Mouse (Mus musculus): Measurements from ENCODE around the gene Cfap77. TPM values are rescaled to one million over a fixed set of nuclear protein-coding genes. Genes with fewer than 3 reads are reported as not detected.

The Cfap77 gene
- total RNA-seq, 2 experiments from 2014 or later = 2.2 to 2.4 TPM

DNA sequence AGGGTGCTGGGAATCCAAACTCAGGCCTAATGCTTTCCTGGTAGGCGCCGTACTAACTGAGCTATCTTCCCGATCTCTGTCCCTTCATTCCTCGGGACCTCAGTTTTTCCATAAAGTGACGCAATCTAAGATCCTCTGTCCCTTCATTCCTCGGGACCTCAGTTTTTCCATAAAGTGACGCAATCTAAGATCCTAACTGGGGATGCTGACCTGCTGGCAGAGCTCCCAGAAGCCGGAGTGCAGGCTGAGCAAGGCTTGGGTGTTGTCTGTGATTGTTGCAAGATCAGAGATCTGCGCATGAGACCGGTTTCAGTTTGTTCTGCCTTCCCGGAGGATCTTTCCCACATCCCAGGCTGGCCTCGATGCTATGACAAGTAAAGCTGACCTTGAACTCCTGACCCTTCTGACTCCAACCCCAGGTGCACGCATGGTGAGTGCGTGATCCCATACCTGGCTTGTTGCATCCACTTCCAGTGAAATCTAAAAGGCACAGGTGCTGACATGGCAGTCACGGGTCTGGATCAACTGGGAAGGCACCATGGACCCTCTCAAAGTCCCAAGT is 93.8 kb downstream of the Cfap77 start:
- no peak for ATAC-seq (replicated peaks; ENCODE audit: low FRiP score, low TSS enrichment, poor library complexity, severe bottlenecking)

DNA sequence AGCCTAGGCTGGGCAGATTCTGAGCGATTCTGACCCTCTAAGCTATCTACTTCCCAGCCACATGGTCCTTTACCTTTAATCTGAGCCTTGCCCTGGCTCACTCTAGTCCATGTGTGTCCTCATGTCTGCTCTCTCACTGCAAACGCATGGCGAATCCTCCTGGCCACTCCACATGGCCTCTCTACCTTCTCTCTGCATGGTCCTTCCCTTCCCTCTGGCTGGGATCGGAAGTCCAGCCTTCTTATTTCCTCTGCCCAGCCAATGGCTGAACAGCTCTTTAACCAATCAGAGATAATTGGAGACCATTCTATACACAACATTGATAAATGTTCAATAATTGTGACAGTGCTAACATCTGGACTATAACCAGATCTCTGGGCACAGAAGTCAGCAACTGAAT is 98.0 kb downstream of the Cfap77 start:
- no peak for ATAC-seq (replicated peaks; ENCODE audit: low FRiP score, low TSS enrichment, poor library complexity, severe bottlenecking)

DNA sequence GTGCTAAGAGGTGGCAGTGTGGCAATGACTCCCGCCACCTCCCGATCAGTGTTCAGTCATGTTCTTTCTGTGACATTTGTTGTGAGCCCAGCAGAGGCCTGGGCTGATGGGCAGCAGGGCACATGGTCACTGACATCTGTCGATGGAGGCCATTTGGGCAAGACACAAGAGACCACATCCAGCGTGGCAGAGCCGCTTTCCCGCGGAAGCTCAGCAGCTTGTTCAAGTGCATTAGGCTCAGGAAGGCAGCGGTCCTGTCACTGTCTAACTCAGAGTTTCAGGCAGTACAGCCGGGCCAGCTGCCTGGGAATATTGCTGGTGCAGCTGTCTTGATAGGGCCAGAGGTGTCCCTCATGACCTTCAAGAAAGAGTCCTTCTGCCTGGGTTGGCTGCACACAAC is 100.3 kb downstream of the Cfap77 start:
- ATAC-seq (replicated peaks; ENCODE audit: low FRiP score, low TSS enrichment, poor library complexity, severe bottlenecking) = no peak

DNA sequence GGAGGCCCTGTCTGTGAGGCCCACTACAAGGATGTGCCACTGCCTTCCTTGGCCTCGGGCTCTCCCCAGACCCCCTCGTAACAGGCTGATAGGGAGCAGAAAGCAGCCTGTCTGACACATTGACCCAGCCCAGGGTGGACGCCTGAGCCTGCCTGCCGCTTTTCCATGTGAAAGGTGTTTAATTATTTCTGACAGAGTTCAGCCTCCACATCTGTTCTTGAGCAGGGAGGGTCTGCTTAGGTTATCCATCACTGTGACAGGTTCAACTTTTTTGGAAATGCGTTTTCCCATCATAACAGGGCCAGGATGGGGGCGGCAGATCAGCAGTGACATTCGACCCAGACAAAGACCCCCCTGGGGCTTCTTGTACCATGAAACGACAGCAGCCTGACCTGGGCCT is 101.9 kb downstream of the Cfap77 start:
- ATAC-seq (replicated peaks; ENCODE audit: low FRiP score, low TSS enrichment, poor library complexity, severe bottlenecking) = no peak

DNA sequence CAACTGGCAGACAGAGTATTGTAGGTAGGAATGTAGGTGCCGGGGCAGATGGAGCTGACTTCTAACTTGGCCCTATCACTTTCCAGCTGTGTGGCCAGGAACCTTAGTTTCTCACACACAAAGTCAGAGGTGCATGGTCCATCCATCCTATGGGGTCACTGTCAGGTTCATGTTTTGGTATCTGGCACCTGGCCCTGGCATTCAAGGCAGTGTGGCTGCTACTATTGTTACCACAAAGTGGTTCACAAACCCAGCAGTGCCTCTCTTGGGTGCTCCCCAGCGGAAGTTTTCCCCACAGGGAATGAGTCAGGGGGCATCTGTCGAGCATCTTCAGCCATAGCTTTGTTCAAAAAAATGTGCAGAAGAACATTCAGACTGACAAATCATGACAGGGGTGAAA is 108.6 kb downstream of the Cfap77 start:
- no peak for ATAC-seq (replicated peaks; ENCODE audit: low FRiP score, low TSS enrichment, poor library complexity, severe bottlenecking)

DNA sequence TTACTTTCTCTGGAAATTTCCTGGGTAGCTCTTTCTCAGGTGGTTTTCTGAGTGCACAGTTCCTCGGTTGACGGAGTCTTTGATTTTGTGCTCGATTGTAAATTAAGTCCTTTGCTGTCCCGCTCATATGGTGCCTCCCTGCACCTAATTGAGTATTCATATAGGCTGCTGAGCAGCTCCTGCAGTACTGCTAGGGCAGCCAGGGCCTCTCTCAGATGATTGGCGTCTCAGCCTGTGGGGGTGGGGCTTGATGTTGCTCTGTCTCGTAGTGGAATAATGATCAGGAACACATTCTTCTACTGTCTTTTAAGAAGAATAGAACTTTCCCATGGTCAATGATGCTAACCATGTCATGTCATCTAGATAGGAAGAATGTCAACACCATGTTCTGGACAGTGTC is 109.5 kb downstream of the Cfap77 start:
- no peak for ATAC-seq (replicated peaks; ENCODE audit: low FRiP score, low TSS enrichment, poor library complexity, severe bottlenecking)

DNA sequence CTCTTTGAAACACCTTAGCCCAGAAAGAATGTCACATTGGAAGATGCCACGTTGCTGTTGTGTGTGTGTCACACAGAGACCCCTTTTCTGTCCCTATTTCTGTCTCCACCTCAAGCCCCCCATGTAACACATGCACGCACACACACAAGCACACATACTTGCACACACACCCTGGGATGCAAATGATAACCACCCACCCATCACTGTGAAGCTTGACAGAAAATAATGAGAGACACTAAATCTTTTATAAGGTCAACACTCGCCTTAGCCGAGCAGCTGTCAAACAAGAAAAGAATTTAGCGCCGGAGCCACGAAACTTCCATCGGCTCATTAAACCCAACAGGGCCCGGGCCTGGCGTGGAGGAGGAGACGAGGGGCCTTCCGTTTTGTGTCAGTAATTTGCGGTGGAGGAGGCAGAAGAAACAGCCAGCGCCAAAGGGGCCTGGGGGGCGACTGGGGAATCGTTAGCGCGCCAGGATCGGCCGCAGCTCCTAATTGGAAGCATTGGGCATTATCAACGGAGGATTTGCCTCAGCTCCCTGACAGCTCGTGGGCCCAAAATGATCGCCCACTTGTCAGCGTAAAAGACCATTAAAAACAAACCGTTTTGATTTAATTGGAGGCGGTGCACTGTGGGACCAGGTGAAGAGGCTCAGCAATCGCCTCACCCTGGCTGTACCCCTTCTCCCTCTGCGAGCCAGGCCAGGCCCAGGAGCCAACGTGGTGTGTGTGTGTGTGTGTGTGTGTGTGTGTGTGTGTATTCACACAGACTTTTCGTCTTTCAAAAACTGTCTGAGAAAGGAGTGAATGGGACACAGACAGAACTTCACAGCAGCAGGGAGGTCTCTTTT is 111.0 kb downstream of the Cfap77 start:
- no peak for ATAC-seq (replicated peaks; ENCODE audit: low FRiP score, low TSS enrichment, poor library complexity, severe bottlenecking)

DNA sequence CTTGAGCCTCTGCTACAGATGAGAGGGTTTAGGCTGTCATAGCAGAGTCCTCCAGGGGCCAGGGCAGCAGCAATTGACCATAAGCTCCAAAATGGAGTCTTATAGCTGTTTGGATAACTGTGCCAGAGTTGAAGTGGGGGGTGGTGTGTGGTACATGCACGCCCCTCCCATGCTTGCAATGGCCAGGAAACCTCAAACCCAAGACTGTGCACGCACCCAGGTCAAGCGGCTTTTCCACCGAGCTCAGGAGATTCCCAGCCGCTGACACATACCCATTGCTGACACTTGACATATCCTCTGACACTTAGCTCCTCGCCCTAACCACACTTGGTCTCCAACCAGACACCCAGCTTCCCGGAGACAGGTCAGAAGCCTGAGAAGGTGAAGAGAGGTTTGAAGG is 115.9 kb downstream of the Cfap77 start:
- ATAC-seq (replicated peaks; ENCODE audit: low FRiP score, low TSS enrichment, poor library complexity, severe bottlenecking) = no peak

DNA sequence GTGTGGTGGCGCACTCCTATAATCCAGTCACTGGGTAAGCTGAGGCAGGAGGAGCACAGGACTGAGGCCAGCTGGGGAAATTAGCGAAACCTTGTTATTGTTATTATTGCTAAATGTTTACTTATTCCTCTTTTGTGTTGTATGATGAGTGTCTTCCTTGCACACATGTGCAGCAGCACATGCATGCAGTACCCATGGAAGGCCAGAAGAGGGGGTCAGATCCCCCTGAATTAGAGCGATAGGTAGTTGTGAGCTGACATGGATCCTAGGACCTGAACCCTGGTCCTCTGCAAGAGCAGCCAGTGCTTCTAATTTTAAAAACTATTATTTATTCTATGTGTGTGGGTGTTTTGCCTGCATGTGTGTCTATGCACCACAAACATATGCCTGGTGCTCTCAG is 124.3 kb downstream of the Cfap77 start:
- no peak for ATAC-seq (replicated peaks; ENCODE audit: low FRiP score, low TSS enrichment, poor library complexity, severe bottlenecking)

DNA sequence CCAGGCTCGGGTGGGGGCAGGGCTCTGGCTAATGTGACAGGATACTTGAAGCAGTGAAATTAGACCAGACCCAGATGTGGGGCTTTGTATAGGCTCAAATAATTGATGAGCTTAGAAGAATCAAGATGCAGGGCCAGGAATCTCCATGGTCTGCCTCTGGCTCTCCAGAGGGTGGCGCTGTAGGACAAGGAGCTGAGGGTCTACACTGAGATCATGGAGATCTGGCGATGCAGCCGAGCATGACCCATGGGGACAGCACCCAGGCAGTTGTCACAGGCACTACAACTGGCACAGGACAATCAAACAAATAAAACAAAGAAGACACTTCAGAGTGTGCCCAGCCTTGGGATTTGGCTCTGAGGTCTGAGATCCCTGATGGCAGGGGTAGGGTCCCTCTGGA is 131.0 kb downstream of the Cfap77 start:
- ATAC-seq (replicated peaks; ENCODE audit: low FRiP score, low TSS enrichment, poor library complexity, severe bottlenecking) = peak; percentile 53; the same call in 1 of the 2 replicates

DNA sequence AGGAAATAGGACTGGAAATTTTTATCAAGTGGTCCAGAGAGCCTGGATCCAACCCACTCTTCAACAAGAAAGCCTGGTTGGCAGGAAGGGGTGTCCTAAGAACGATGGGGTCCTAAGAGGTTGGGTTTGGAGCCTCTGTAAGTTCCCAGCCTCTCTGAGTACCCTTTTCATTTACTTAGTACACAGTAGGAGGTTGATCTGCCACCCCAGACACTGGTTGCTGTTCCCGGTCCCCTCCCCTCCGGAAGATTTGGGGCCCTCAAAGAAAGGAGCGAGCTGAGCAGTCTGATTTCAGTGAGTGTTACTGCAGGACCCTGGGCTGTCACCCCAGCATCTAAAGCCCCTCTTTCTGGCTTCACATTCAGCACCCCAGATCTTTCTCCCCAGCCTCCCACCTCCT is 135.9 kb downstream of the Cfap77 start:
- ATAC-seq (replicated peaks; ENCODE audit: low FRiP score, low TSS enrichment, poor library complexity, severe bottlenecking) = no peak

DNA sequence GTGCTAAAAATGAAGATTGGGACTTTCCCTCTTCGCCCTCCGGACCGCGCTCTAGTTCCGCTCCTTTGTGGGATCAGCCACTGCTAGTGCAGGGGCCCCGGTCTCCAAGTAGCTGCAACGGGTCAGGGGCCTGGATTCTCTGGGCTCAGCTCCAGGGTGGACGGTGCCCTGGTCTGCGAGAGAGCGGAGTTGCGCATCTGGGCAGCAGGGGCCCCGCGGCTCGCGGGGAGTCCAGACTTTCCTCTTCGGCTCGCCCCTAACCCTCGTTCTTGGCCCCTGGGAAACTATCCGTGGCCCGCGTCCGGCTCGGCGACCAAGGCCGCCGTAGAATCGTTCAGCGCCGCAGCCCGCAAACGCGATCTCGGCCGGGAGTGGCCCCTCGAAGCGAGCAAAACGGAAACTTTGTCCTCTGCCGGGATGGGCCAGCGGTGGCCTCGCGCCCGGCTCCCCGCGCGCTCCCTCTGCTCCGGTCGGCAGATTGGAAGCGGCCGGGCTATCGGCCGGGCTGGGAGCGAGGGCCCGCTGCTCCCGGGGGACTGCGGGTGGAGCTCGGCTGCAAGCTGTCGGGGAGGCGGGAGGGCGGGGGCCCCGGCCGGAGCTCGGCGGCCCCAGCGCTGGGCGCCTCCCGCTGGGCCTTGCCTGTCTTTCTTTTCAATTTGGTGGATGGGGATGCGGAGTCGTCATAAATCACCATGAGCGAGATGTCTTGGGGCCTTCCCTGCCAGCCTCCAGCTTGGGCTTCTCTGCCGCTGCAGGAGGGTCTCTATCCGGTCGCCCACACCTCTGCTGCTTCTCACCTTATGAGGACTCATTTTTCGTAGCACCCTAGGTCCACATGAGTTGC is 137.1 kb downstream of the Cfap77 start:
- ATAC-seq (replicated peaks; ENCODE audit: low FRiP score, low TSS enrichment, poor library complexity, severe bottlenecking) = no peak

DNA sequence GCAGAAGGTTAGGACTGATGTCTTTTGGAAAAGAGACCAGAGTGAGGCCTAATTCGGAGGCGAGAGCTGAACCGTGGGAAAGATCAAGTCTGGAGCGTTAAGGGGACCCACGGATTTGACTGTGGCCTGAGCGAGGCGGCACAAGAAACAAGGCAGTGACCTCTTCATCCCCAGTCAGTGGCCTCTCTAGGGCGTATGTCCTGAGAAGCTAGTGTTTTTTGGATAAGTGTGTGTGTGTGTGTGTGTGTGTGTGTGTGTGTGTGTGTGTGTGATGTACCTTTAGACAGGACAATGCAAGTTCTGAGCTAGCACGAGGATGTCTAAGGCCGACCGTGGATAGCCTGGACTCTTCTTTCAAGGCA is 137.7 kb downstream of the Cfap77 start:
- ATAC-seq (replicated peaks; ENCODE audit: low FRiP score, low TSS enrichment, poor library complexity, severe bottlenecking) = no peak

DNA sequence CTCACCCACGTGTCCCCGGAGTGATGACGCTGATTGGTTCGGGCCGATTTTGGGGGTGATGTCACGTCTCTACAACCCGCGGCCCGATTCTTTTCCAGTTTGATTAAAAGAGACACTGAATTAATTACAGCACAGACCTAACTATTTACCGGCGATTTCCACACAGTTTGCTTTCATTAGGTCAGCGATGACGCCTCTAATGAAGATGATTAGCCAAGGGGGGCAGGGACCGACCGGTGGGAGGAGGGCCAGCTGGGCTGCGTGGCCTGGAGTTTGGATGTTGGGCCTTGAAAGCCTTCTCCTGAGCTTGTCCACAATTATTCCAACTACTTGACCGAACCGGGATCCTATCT is 138.4 kb downstream of the Cfap77 start, which contains the start of gene Barhl1:
Gene Barhl1, minus strand, starts transcription at position 156 of the 353 bp plus-strand sequence.
- ATAC-seq (replicated peaks; ENCODE audit: low FRiP score, low TSS enrichment, poor library complexity, severe bottlenecking) = no peak

DNA sequence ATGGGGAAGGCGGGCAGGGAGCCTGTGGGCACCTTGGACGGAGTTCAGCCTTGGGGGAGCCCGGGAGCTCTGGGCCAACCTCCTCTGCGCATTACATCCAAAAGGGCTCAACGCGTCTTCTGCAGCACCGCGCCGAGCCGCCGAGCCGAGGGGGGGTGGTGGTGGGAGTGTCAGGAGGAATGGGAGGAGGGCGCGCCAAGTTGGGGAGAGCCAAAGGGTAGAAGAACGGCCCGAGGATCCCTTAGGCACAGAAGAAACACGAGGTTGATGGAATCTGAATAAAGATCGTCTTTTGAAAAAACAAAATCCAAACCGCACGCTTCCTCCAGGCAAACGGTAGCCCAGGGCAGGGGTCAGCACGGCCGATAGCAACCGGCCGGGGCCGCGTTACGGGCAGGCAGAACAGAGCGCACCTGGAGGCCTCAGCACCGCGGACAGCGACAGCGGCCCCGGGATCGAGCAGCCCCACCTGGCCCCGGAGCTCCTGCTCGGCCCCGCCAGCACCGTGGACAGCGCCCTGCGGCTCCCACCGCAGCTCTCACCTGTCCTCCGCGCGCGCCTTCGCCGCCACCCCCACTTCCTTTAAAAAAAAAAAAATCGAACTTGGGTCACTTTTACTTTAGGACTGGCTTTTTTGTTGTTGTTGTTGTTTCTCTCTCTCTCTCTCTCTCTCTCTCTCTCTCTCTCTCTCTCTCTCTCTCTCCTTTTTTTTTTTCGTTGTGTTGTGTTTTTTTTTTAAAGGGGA is 138.9 kb downstream of the Cfap77 start:
- peak; percentile 60 for ATAC-seq (replicated peaks; ENCODE audit: low FRiP score, low TSS enrichment, poor library complexity, severe bottlenecking)

DNA sequence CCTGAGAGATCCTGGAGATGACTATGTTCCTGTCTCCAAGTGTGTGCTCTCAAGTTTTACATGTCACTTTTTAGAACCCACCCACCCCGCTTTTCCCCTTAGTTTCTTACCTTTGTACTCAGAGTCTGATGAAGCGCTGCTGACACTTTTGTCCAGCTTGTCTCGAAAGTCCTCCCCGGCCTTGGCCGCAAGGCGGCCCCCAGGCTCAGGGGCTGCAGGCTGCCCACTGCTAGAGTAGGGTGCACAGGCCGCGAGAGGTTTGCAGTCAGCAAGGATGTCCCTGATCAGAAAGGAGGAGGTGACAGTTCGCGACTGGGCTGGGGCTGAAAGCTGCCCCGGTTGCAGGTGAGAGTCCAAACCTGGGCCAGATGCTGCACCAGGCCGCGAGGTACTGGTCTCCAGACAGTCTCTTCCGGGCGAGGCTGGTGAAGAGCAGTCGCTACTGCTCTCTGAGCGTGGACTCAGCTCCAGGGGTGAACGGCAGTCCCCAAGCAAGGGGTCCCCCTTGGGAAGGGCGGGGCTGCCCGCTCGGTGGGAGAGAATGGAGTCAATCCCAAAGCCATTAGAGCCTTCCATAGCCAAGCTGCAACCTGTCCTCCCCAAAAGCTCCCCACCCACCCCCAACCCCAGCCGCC is 139.6 kb downstream of the Cfap77 start:
- ATAC-seq (replicated peaks; ENCODE audit: low FRiP score, low TSS enrichment, poor library complexity, severe bottlenecking) = no peak

DNA sequence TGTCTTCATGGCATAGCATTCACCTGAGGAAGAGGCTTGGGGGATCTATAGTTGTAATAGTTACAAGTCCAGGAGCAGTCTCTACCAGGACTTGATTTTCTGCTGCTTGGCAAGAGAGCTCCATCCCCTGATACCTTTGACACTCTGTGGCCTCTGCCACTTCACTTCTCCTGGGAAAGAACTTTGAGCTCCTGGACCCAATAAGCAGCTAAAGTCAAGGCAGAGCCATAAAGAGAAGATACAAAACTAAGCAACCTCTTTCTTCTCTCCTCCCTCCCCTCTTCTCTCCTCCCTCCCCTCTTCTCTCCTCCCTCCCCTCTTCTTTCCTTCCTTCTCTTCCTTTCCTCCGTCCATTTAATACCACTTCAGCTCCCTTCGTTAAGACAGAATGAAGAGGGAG is 140.7 kb downstream of the Cfap77 start:
- ATAC-seq (replicated peaks; ENCODE audit: low FRiP score, low TSS enrichment, poor library complexity, severe bottlenecking) = no peak

DNA sequence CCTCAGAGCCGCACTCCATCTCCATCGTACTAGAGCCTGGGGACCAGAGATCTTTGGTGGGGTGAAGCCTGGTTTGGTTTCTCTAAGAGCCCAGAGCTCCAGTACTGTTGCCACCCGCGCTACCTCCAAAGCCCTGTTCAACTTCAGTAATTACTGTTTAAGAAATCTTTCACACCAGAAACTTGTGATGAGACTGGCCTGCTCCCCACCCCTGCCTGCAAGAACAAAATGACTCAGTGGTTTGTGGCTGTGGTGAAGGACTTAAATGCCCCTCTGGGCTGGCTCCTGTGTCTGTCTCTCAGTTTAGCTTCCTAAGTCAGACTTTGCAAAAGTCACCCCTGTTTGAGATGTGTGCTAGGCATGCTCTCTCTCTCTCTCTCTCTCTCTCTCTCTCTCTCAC is 141.9 kb downstream of the Cfap77 start:
- ATAC-seq (replicated peaks; ENCODE audit: low FRiP score, low TSS enrichment, poor library complexity, severe bottlenecking) = no peak

DNA sequence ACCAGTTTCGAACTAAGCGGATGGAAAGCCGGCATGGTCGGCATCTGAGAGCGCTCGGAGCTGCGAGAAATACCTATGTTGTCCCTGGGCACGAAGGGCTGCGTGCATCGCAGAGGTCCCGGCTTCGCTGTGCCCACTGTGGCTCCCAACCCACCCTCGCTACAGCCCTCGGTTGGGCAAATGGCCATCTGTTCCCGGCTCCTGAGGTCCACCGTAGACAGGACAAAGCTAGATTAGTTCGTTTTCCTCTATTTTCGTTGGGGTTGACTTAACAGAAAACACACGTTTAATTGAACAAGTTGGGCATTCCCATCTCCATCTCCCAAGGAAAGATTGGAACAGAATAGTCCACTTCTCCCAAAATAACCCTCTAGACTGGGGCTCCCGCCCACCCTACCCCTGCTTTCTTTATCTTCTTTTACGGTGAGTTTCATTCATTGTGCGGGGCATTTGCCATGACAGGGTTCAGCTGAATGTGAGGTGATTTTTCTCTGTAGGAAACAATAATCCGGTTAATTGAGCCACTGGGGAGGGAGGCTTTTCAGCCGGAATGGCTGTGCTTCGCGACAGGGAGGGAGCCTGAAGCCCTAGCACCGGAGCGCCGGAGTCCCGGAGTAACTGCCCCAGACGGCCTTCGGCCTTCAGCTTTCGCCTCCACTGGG is 142.7 kb downstream of the Cfap77 start:
- ATAC-seq (replicated peaks; ENCODE audit: low FRiP score, low TSS enrichment, poor library complexity, severe bottlenecking) = no peak
